Mouse (Mus musculus) heart, postnatal 36 days (tissue): Measurements from ENCODE around the gene Fxyd6. TPM values are rescaled to one million over a fixed set of nuclear protein-coding genes. Genes with fewer than 3 reads are reported as not detected.

Source experiments
- DNase-seq, 2 experiments: peaks; one replicate each; pipeline ENCODE4 v3.0.0; 2021 to 2022
- intact Hi-C: fragments of 180-260 bp; cut with DNase I; formaldehyde crosslinking; loops from one replicate; pipeline ENCODE4 v1.15.1; 2025
- total RNA-seq, 2 experiments: library from RNA; stranded (reverse); gene quantifications; 2 replicates each; pipeline ENCODE4 v1.2.3; 2021

Gene Fxyd6
- 10 to 100 TPM; 15.9 to 16.6 TPM for total RNA-seq

DNA sequence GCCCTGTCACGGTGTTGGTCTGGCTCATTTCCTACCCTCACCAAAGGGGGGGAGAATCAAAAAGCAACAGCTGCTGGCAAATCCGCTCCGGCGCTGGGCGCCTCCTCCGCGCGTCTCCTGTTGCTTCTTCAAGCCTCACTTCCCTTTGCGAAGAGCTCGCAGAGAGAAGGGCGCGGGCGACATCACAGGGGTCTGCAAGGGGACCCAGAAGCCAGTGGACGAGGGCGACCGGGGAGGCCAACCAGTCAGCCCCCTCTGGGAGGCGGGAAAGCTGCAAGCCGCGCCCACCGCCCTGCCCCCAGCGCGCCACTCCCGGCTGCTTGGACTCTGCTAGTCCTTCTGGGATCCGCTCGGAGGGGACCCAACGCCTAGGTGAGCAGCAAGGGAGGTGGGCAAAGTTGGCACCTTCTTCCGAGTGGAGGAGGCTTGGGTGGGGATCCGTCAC, at the start of gene Fxyd6:
Fxyd6 (plus strand) TSS at position 69 of the 445 bp plus-strand sequence.
- peak; percentile 65 to 69 for DNase-seq
- intact Hi-C loops = no loop called here

DNA sequence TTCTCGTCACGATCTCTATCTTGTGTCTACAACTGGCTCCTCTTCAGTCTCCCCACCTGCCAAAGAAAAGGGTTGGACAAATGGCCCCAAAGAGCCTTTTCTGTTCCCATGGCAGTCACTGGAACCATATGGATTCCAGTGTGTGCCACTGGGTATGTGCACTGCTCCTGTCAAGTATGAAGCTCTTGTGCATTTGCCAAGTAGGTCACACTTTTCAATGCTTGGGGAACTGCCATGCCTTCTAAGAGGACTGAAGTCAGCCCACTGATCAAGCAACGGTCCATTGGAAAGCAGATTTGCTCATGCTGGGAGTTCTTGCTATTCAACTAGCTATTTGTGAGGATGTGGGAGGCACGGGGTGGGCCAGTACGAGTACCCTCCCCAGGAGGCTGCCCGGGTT, 48.5 kb upstream of the Fxyd6 start:
- intact Hi-C loops = no loop called here
- DNase-seq = no peak

DNA sequence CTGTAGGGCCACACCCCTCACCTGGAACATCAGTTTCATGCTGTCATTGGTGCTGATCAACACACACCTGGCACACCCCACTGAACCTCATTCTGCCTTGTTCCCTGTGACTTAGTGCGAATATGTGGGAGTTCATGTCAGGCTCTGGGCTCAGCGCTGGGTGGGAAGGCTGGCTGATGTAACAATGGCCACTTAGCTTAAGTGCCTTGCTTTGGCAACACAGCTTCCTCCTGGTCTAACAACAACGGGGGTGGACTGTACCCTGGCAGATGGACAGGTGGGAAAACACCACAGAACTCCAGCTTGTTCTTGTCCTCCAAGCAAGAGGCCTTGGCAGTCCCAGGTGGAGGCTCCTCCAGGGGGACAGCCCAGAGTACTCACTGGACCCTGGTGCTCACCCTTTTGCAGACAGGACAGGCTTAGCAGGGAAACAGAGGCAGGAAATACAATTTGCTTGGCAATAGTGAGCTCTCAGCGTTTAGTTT, 48.0 kb upstream of the Fxyd6 start:
- no peak for DNase-seq
- intact Hi-C loops = no loop called here

DNA sequence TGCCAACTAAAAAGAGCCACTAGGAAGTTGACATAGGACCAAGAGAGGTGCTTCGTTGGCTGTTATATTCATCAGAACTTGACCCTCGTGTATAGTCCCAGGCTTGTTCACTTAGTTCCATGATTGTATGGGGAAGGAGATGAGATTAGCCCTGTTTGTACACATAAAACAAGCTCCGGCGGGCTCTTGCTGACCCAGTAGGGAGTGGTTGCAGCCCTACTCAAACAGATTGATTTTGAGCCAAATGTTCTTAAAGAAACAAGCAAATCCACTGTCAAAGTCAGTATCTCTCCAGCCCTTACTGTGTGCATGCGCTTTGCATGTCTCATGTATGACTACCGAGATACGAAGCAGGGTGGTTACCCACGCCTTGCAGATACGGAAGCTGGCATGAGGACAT, 43.6 kb upstream of the Fxyd6 start:
- intact Hi-C loops = no loop called here
- DNase-seq = no peak

DNA sequence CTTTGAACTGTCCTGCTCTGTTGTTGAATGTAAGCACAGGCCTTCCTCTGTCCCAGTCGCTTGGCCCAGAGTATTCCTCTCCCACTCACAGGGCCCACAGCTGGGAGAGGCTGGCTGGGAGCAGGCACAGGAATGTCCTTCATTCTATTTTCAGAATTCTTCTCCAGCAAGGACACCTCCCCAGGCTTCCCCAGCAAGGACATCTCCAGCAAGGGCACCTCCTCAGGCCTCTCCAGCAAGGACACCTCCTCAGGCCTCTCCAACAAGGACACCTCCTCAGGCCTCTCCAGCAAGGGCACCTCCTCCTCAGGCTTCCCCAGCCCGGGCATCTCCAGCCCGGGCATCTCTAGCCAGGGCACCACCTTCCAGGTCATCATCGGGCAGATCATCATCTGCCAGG, 41.7 kb upstream of the Fxyd6 start:
- DNase-seq = no peak
- intact Hi-C loops = no loop called here

DNA sequence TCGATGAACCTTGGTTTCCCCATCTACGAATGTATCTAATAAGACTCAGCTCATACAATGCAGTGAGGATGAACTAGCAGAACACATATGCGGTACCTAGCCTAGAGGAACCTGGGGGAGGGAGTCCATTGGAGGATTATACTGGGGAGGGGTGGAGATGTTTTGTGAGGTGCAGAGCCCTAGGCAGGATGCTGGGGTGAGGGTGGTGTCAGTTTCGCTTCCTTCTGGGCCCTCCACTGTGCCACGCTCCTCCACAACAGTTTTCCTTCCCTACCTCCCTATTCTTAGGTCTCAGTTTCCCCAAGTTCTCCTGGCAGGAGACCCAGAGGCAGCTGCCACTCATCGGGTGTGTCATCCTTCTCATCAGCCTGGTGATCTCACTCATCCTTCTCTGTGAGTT, 40.4 kb upstream of the Fxyd6 start:
- intact Hi-C loops = no loop called here
- no peak for DNase-seq

DNA sequence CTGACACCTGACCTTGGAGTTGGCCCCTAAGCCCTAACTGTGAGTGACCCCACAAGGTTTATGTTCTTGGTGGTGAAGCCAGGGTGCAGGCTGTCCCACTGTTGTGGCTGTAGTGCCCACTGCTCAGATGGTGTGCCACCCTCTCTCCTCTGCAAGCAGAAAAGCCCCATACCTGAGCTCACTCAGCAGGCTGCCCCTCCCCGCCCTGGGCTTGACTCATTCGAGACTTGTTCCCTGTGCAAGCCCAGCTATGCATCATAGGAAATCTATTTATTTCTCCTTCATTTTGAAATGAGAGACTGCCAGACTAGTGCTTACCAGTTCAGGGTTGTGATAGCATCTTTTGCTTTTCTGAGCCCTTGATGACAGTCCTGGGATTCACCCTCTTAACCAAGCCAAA, 32.6 kb upstream of the Fxyd6 start:
- intact Hi-C loops = no loop called here
- no peak for DNase-seq

DNA sequence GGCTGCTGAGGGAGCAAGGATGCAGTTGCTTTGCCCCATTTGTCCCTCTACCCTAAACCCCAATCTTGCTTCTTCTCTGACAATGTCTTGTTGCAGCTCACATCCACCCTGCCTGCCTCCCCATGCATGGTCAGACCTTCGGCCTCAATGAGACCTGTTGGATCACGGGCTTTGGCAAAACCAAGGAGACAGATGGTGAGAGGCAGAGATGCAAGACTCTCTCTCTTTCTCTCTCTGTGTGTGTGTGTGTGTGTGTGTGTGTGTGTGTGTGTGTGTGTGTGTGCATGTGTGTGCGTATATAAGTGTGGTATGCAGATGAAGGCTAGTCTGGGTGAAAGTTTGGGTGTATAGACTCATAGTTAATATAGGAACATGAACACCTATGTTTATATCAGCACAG, 26.9 kb upstream of the Fxyd6 start:
- no peak for DNase-seq
- intact Hi-C loops = no loop called here

DNA sequence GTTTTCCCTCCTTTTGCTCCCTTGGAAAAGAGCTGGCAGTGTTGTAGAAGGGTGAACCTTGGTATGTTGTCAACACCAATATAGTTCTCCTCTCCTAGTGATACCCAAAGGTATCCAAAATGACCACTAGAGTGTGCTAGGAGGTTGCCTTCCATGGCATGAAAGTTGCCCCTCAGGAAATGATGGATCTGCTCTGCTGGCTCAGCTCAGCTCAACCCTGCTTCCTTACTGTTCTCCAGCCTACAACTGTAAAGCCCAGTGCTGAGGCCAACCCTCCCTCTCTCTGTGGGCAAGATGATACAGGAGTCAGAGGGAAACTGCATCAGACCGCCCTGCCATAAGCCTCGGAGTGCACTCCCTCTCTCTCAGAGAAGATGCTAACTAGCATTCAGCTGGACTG, 24.5 kb upstream of the Fxyd6 start:
- intact Hi-C loops = loop anchor here (1.0 kb wide), 2 partner anchors 43 to 45 kb away; no protein-coding TSS in a partner anchor
- DNase-seq = peak; percentile 14 to 18

DNA sequence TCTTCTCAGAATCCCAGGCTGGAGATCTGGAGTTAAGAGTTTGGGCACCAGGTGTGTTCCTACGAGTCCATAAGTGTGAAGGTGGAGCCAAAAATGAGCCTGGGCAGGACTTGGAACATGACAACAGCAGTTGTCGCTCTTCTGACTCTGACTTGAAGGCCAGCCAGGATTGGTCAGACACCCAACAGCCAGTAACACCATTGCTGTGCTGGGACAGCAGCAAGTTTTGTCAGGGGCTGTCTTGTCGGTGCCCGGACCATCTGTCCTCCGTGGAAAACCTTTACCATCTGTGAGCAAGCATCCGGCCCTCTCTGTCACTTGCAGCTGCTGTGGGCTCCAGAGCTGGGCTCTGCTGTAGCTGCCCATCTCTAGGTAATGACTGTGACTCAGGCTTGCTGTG, 23.7 kb upstream of the Fxyd6 start:
- DNase-seq = no peak
- intact Hi-C loops = no loop called here

DNA sequence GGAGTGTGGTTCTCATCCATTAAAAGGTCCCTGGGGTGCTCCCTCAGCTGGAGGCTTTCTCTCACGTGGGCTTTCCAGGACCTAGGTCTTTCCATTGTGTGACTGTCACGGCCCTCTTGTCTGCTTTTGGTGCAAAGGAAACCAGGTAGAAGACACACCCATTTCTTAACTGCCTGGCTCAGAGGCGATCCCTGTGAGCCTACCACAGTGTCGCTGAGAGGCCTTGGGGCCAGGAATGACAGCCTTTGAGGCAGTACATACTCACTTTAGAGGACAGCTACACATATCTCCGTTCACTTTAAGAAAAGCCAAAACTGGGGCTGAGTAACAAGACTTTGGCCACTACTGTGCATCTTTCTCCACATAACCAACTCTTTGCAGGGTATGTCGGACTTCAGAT, 21.4 kb upstream of the Fxyd6 start:
- DNase-seq = no peak
- intact Hi-C loops = no loop called here

DNA sequence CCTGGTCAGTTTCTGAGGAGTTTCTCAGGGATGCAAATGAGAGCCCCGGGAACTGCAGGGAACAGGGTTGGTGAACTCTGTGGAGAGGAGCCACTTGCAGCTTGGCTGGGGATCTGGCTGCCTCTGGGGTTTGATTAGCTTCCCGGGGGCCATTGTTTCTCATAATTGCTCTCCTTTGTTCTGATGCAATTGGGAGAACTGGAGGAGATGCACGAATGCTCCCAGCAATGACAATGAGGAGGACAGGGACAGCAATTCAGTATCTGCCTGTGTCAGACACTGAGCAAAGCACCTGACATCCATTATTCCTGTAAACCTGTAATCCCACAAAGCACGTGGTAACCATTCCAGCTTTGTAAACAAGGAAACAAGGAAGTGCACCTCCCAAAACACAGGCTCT, 20.8 kb upstream of the Fxyd6 start:
- intact Hi-C loops = no loop called here
- DNase-seq = no peak

DNA sequence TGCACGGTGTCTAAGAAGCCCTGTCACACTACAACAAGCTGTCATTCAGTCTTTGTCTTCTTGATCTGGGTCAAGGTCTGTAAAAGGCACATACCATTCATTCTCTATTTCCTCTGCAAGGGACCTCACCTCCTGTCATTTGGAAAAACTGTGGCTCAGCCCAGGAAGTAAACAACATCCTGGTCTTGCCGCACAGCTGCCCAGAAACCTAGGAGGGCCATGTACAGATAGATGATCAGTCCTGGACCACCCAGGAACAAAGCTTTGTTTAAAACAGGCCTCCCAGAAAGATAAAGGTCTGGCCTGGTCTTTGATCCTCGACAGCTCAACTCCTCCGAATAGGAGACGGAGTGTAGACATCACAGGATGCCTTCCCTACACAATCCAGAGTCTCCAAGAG, 20.1 kb upstream of the Fxyd6 start:
- intact Hi-C loops = no loop called here
- no peak for DNase-seq

DNA sequence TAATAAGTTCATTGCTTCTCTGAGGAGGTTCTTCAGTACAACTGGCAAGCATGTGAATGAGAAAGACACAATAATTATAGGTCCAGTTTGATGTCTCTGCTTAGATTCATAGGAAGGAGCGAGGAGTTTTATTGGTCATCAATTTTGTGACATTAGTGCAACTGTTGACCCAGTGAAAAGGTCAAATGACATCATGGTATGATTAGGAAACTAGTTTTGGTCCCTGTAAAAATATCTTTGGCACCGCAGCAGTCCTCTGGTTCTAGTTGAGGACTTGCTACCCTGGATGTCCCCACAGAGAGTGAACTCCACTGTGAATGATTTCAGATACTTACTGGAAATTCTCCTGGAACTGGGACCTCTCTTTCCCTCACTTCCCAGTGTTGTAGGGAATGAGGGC, 14.8 kb upstream of the Fxyd6 start:
- DNase-seq = no peak
- intact Hi-C loops = no loop called here

DNA sequence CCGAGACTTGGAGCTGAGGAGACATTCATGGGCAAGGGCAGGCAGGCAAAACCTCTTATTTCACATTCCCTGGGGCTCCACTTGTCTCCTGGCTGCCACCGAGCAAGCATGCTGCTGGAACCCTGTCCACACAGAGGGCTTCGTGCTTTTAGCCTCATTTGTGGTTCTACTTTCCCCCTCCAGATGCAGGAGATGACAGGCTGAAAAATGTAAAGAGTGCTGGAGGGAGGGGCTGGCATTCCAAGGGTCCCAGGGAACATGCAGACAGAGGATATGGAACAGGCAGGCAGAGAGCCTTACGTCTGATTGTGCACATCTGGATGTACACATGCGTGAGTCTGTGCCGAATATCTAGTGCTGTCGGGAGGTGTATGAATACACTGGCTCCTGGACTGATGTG, 11.6 kb upstream of the Fxyd6 start:
- intact Hi-C loops = no loop called here
- no peak for DNase-seq

DNA sequence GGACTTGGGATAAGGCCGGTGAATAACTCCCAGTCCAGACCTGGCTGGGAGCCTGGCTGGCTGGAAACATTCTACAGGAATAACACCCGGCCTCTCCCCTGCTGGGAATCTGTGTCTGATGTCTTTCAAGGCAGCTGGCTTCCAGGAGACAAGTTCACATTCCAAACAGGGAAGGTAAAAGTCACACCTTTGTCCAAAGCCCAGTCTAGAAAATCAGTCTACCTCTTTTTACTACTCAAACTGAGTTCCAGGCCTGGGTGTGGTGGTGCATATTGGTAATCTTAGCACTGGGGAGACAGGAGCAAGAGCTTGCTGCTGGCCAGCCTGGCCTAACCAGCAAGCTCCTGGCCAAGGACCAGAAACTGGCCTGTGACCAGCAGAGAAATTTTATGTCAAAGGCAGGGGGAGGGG, 7.9 kb upstream of the Fxyd6 start:
- DNase-seq = peak; percentile 36 to 50
- intact Hi-C loops = no loop called here

DNA sequence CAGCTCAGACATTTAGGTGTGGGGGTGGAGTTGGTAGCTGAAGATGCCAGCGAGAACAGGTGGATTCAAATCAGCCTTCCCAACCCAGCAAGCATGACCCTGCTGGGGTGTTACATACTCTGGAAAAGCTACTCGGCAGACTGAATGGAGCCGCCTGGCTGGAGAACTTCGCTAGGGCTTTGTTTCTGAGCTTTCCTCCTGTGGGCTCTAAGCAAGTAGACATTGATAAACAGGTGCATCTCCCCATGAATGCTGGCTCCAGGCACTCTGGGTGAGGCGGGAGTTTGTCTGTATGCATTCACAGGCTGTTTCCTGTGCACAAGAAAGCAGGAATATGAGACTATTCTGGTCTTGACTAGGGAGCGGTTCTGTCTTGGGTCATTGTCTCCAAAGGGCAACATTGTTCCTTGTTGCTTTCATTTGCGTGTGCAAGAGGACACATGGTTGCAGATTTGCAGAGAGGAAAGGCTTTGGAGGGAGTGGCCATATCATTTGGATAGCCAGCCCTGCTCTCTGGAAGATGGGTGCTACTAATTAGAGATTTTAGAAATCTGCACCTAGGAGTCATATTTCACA, 6.3 kb upstream of the Fxyd6 start:
- intact Hi-C loops = no loop called here
- DNase-seq = no peak

DNA sequence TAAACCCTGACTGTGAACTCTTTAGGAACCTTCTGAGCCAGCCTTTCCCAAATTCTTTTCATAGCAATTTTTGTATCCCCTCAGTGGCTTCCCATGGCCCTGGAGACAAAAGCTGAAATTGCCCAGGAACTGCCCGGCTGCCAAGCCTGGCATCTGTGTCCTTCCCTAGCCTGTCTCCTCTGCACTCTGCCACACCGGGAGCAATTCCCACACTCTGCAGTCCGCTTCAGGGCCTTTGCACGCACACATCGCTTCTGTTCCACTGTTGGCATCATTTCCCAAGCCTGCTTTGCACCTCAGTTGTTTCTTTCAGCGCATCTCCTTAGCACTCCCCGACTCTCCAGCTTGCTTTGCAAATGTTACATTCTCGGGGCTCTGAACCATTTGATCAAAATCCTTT, 2.3 kb upstream of the Fxyd6 start:
- intact Hi-C loops = no loop called here
- no peak for DNase-seq

DNA sequence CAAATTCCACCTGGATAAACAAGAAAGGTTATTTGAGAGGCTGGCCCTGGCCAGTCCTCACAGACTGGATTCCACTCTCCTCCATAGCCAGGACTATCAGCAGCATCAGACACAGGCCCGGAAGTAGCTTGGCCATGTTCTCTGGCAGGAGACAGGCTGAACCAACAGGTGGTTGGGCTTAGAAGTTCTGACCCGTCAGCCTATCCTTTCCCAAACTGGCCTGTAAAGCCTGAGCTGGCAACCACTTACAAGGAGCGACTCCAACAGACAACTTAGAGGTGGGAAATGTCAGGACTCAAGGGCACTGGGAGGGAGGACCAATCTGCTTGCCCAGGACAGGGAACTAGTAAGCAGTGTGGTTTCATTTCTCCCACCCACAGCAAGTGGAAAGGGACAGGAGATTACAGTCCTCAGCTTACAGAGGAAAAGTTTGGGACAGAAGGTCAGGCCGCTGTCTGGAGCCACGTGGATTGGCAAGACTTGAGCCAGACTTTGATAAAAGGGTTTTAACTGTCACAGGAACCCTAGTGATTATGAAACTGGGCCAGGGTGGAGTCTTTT, 1.6 kb upstream of the Fxyd6 start:
- DNase-seq = peak; percentile 28 to 37
- intact Hi-C loops = no loop called here

DNA sequence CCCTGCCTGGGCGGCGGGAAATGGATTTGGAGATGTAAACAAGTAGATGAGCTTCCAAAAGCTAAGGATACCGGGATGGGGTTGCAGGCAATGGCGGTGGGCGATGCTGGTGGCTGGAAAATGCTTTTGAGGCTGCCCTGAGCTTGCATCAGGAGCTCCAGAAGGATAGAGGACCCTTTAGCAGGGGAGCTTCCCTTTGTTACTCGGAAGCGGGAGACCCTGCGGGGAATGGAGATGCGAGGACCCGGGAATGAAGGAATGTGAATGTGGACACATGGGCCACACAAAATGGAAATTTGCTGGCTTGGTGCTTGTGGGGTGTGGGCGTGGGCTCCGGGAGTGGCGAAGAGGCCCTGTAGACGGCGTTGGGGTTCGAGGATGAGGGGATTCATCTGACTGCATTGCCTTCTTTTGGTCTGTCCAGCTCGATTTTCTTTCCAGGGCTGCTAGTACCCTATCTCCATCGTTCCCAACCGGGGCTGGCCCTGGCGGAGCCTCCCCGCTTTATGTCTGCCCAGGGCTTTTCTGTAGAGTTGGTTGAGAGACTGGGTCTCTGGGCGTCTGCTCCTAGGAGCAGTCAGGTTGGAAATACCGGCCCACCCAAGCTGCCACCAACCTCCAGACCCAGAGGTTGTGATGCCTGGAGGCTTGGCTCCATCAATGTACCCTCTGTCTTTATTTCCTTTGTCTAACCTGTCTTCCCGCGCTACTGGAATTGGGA, 791 bp downstream of the Fxyd6 start:
- peak in 1 of 2 experiments; percentile 11 for DNase-seq
- intact Hi-C loops = no loop called here

DNA sequence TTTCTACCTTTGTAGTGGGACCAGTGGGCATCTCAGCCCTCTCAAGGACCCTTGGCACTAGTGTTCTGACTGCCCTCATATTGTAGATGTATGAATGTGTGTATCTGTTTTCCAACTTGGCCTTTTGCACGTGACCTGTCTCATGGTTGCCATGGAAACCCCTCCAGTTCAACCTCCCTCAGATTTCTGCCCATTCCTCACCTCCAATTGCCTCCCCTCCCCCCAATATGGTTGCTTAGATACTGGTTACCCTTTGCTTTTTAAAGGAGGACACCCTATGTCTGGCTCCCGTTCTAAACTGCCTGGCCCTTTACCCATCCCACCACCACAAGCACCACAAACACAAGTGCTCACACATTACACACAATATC, 1.3 kb downstream of the Fxyd6 start:
- DNase-seq = no peak
- intact Hi-C loops = no loop called here

DNA sequence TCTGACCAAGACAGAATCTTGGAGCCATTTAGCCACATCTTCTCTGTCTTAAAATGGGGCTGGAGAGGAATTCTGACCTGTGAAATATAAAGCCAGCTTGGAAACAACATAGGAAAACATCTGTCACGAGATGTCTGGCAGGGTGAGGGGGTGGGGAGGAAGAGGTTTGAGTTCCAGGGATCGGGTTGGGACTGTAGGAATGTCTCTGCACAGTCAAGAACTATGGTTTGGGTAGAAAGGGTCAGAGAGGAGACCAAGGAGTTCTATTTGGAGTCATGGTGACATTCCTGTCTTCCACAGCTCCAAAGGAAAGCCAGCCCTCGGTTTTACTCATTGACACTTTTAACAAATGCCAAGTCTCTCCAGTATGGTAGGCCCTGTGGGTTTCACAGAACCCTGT, 3.9 kb downstream of the Fxyd6 start:
- DNase-seq = no peak
- intact Hi-C loops = no loop called here
